Mouse (Mus musculus) neural tube, embryonic 12.5 days (tissue): Measurements from ENCODE around the gene H2-Ab1. TPM values are rescaled to one million over a fixed set of nuclear protein-coding genes. Genes with fewer than 3 reads are reported as not detected.
"Not testable (repeated sequence)": the region's sequence is repeated elsewhere in the genome, so short reads cannot be mapped to it uniquely, and the experiment has no call there.

ENCODE experiments used
- ATAC-seq: fragments of 200-750 bp; cut with Nextera tagmentation; 2 replicates; pipeline ENCODE4 v1.8.0; 2017; ENCODE audit warnings: low read depth, mild to moderate bottlenecking, moderate TSS enrichment, moderate library complexity; ENCODE audit not compliant: low FRiP score
- H3K27ac ChIP-seq: fragments of 300-500 bp; sonication (generic); 2 replicates; pipeline ENCODE4 v1.5.1; 2016
- H3K27me3 ChIP-seq: fragments of 300-500 bp; sonication (generic); replicated peaks from 2 replicates; pipeline ENCODE4 v1.6.1; 2016; ENCODE audit warnings: mild to moderate bottlenecking
- H3K36me3 ChIP-seq: fragments of 300-500 bp; sonication (generic); 2 replicates; pipeline ENCODE4 v1.6.1; 2016; ENCODE audit warnings: mild to moderate bottlenecking
- H3K4me1 ChIP-seq: fragments of 300-500 bp; sonication (generic); 2 replicates; pipeline ENCODE4 v1.6.1; 2016
- H3K4me2 ChIP-seq: fragments of 300-500 bp; sonication (generic); replicated peaks from 2 replicates; pipeline ENCODE4 v1.6.1; 2016; ENCODE audit warnings: mild to moderate bottlenecking
- H3K4me3 ChIP-seq: fragments of 300-500 bp; sonication (generic); 2 replicates; pipeline ENCODE4 v1.5.1; 2016
- H3K9ac ChIP-seq: fragments of 300-500 bp; sonication (generic); 2 replicates; pipeline ENCODE4 v1.6.1; 2016; ENCODE audit warnings: mild to moderate bottlenecking
- H3K9me3 ChIP-seq: fragments of 300-500 bp; sonication (generic); 2 replicates; pipeline ENCODE4 v1.6.1; 2016; ENCODE audit warnings: mild to moderate bottlenecking
- WGBS: fragments of 180-500 bp; shearing (Covaris S2); methylation state at CpG from one replicate; pipeline ENCODE4 v1.1.7; 2016; 5-methylcytosine and 5-hydroxymethylcytosine counted together
- polyA plus RNA-seq: library from polyadenylated mRNA; unstranded; fragments of >200 nt; fragmentation: Nextera tagmentation; extraction: Ambion mirVana; gene quantifications from 2 replicates; pipeline ENCODE4 v1.2.1, GENCODE M21; 2016

Gene H2-Ab1
- polyA plus RNA-seq, 1 experiment from 2014 or later = 1.6 TPM

GRCm38 (mm10) chr17:34219801-34220200, 37.7 kb upstream of the H2-Ab1 start:
- not testable (repeated sequence) for H3K27ac ChIP-seq, H3K4me1 ChIP-seq, H3K4me2 ChIP-seq, H3K9me3 ChIP-seq, ATAC-seq, H3K36me3 ChIP-seq, H3K4me3 ChIP-seq, H3K9ac ChIP-seq
- peaks cover 12% of the 10 kb centered on the region for H3K27me3 ChIP-seq
- 90% methylated on average over 6 of the region's 7 CpGs for WGBS

GRCm38 (mm10) chr17:34220401-34220800, 37.1 kb upstream of the H2-Ab1 start:
- not testable (repeated sequence) for H3K4me3 ChIP-seq, H3K4me1 ChIP-seq, ATAC-seq, H3K36me3 ChIP-seq, H3K27ac ChIP-seq, H3K9me3 ChIP-seq, H3K27me3 ChIP-seq, H3K4me2 ChIP-seq, H3K9ac ChIP-seq
- WGBS = 99% methylated on average over 7 of the region's 16 CpGs

GRCm38 (mm10) chr17:34224816-34225215, 32.7 kb upstream of the H2-Ab1 start:
- no peaks in the 10 kb centered on the region for H3K27me3 ChIP-seq
- no peak overlapping the region for H3K4me3 ChIP-seq
- H3K9ac ChIP-seq = no peak overlapping the region
- WGBS = 96% methylated on average over 3 of the region's 3 CpGs
- peaks cover 8% of the 10 kb centered on the region; the same call in 1 of the 2 replicates for H3K9me3 ChIP-seq
- H3K4me2 ChIP-seq = no peak overlapping the region
- H3K27ac ChIP-seq = no peak overlapping the region
- no peaks in the 10 kb centered on the region for H3K4me1 ChIP-seq
- no peak for ATAC-seq
- H3K36me3 ChIP-seq = no peaks in the 10 kb centered on the region

GRCm38 (mm10) chr17:34225426-34225825, 32.1 kb upstream of the H2-Ab1 start:
- H3K27ac ChIP-seq = no peak overlapping the region
- H3K27me3 ChIP-seq = no peaks in the 10 kb centered on the region
- H3K4me1 ChIP-seq = no peaks in the 10 kb centered on the region
- no peak overlapping the region for H3K9ac ChIP-seq
- no peak overlapping the region for H3K4me2 ChIP-seq
- WGBS = 97% methylated on average over 8 of the region's 8 CpGs
- peaks cover 8% of the 10 kb centered on the region; the same call in 1 of the 2 replicates for H3K9me3 ChIP-seq
- H3K4me3 ChIP-seq = no peak overlapping the region
- H3K36me3 ChIP-seq = no peaks in the 10 kb centered on the region
- ATAC-seq = no peak

GRCm38 (mm10) chr17:34225911-34226310, 31.6 kb upstream of the H2-Ab1 start:
- H3K4me1 ChIP-seq, H3K9ac ChIP-seq, H3K9me3 ChIP-seq, H3K36me3 ChIP-seq, H3K27ac ChIP-seq, ATAC-seq, H3K27me3 ChIP-seq, H3K4me3 ChIP-seq, H3K4me2 ChIP-seq: not testable (repeated sequence)
- WGBS = 97% methylated on average over 17 of the region's 23 CpGs

GRCm38 (mm10) chr17:34230971-34231370, 26.5 kb upstream of the H2-Ab1 start:
- not testable (repeated sequence) for H3K27ac ChIP-seq, ATAC-seq
- WGBS = 95% methylated on average over 9 of the region's 9 CpGs

GRCm38 (mm10) chr17:34232021-34232420, 25.5 kb upstream of the H2-Ab1 start:
- not testable (repeated sequence) for H3K27ac ChIP-seq, H3K9me3 ChIP-seq, H3K4me3 ChIP-seq, H3K4me1 ChIP-seq, H3K4me2 ChIP-seq, H3K27me3 ChIP-seq, H3K9ac ChIP-seq, H3K36me3 ChIP-seq, ATAC-seq
- 90% methylated on average over 7 of the region's 7 CpGs for WGBS

More at GRCm38 (mm10) chr17:34230971-34231370, 26.5 kb upstream of the H2-Ab1 start:
- H3K4me2 ChIP-seq, H3K27me3 ChIP-seq, H3K9me3 ChIP-seq, H3K36me3 ChIP-seq, H3K9ac ChIP-seq, H3K4me1 ChIP-seq, H3K4me3 ChIP-seq: not testable (repeated sequence)

GRCm38 (mm10) chr17:34234926-34235325, 22.6 kb upstream of the H2-Ab1 start:
- Histone ChIP-seq H3K4me3 (no peak overlapping the region), H3K36me3 (no peaks in the 10 kb centered on the region), H3K27me3 (no peaks in the 10 kb centered on the region), H3K4me2 (no peak overlapping the region), H3K4me1 (no peaks in the 10 kb centered on the region), H3K27ac (no peak overlapping the region), H3K9ac (no peak overlapping the region), H3K9me3 (no peaks in the 10 kb centered on the region)
- no peak for ATAC-seq
- WGBS = 58% methylated on average over 9 of the region's 9 CpGs

- Histone ChIP-seq H3K27ac (no peak overlapping the region), H3K9me3 (no peaks in the 10 kb centered on the region), H3K36me3 (no peaks in the 10 kb centered on the region), H3K9ac (no peak overlapping the region), H3K27me3 (no peaks in the 10 kb centered on the region), H3K4me1 (no peaks in the 10 kb centered on the region), H3K4me2 (no peak overlapping the region), H3K4me3 (no peak overlapping the region)
- ATAC-seq = no peak
- 88% methylated on average over 5 of the region's 5 CpGs for WGBS
Measured at GRCm38 (mm10) chr17:34236691-34237090, 20.8 kb upstream of the H2-Ab1 start.

- Histone ChIP-seq H3K4me3 (no peak overlapping the region), H3K9me3 (no peaks in the 10 kb centered on the region), H3K4me2 (no peak overlapping the region), H3K4me1 (no peaks in the 10 kb centered on the region), H3K9ac (no peak overlapping the region), H3K27me3 (no peaks in the 10 kb centered on the region), H3K27ac (no peak overlapping the region), H3K36me3 (no peaks in the 10 kb centered on the region)
- WGBS = 74% methylated on average over 3 of the region's 3 CpGs
- no peak for ATAC-seq
Measured at GRCm38 (mm10) chr17:34237741-34238140, 19.7 kb upstream of the H2-Ab1 start.

GRCm38 (mm10) chr17:34238706-34239105, 18.8 kb upstream of the H2-Ab1 start, which contains the start of gene H2-Ob:
Gene H2-Ob, plus strand, starts transcription at chr17:34238903.
- no peak for ATAC-seq
- H3K9me3 ChIP-seq = no peaks in the 10 kb centered on the region
- no peak within 1 kb of the TSS for H3K4me3 ChIP-seq
- no peaks in the 10 kb centered on the region for H3K27me3 ChIP-seq
- H3K4me1 ChIP-seq = no peaks in the 10 kb centered on the region
- no peak within 1 kb of the TSS for H3K4me2 ChIP-seq
- H3K27ac ChIP-seq = no peak within 1 kb of the TSS
- no peak within 1 kb of the TSS for H3K9ac ChIP-seq
- no peaks in the 10 kb centered on the region for H3K36me3 ChIP-seq
- 57% methylated on average over 3 of the region's 3 CpGs for WGBS

GRCm38 (mm10) chr17:34239601-34240041, 17.9 kb upstream of the H2-Ab1 start:
- no peaks in the 10 kb centered on the region for H3K36me3 ChIP-seq
- ATAC-seq = no peak
- H3K27ac ChIP-seq = no peak overlapping the region
- H3K9ac ChIP-seq = no peak overlapping the region
- WGBS = 81% methylated on average over 10 of the region's 10 CpGs
- no peak overlapping the region for H3K4me3 ChIP-seq
- H3K9me3 ChIP-seq = no peaks in the 10 kb centered on the region
- H3K27me3 ChIP-seq = no peaks in the 10 kb centered on the region
- H3K4me1 ChIP-seq = no peaks in the 10 kb centered on the region
- no peak overlapping the region for H3K4me2 ChIP-seq

- no peaks in the 10 kb centered on the region for H3K36me3 ChIP-seq
- no peak overlapping the region for H3K9ac ChIP-seq
- no peaks in the 10 kb centered on the region for H3K4me1 ChIP-seq
- H3K27me3 ChIP-seq = no peaks in the 10 kb centered on the region
- no peak for ATAC-seq
- 74% methylated on average over 3 of the region's 3 CpGs for WGBS
- H3K9me3 ChIP-seq = no peaks in the 10 kb centered on the region
- H3K4me3 ChIP-seq = no peak overlapping the region
- no peak overlapping the region for H3K4me2 ChIP-seq
- H3K27ac ChIP-seq = no peak overlapping the region
Measured at GRCm38 (mm10) chr17:34240366-34240765, 17.1 kb upstream of the H2-Ab1 start.
